ENCODE assay signal across 27 mouse cellular contexts in the genomic region with DNA sequence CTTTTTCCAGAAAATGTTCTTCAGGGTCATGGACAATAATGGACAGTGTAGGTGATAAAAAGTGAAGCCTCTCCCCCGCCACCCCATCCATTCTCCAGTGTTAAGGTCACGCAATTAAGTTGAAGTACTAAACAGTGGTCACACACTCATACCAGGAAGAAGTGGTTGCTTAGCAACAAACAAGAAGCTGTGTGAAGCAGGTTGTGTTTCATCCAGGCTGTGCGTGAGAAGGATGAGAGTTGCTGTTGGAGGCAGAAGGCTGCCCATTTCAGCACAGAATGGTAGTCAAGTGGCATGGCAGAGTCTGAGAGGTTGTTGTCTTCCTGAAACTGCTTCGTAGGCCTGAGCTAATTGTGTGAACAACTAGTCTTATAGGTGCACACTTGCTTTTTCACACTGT. TPM values are rescaled to one million over a fixed set of nuclear protein-coding genes. Genes with fewer than 3 reads are reported as not detected.
DNase-seq lines count a peak whose midpoint lies in the region; ATAC-seq and TF ChIP-seq lines count a peak whose summit lies in the region.
"Had no signal": no experiment of that assay in that cellular context is flagged by ENCODE, and none has a peak within 500 bp of the region (broad histone marks: within the 10 kb centered on the region; RNA-seq: fewer than 3 reads in every experiment).

No protein-coding gene starts in this region.

- no peak for DNase-seq in midbrain, embryonic 14.5 days
- DNase-seq in midbrain, postnatal 0 days (ENCODE audit: low spot score) = no peak
- peak; percentile 35 for DNase-seq in brain, adult 2 months (ENCODE audit: low read depth, low spot score)
- peak; percentile 24 for DNase-seq in brain, embryonic 14.5 days (ENCODE audit: low read depth)
- DNase-seq: adrenal gland, adult 2 months; adrenal gland, postnatal 10 days; adrenal gland, postnatal 25 days; cerebellum, adult 11 months; cerebellum, adult 18-20 months; cerebellum, adult 8-10 months; cerebellum, adult 9-11 months; cerebellum, postnatal 14 days; cerebellum, postnatal 36 days; embryo, embryonic 11 days had no signal

- no peaks in the 10 kb centered on the region for H3K9me3 ChIP-seq in midbrain, embryonic 13.5 days
- H3K9me3 ChIP-seq in midbrain, embryonic 14.5 days (ENCODE audit: control insufficient read depth, low read length) = no peaks in the 10 kb centered on the region
- H3K9me3 ChIP-seq in midbrain, embryonic 16.5 days (replicated peaks; ENCODE audit: control insufficient read depth, low read length, poor library complexity, severe bottlenecking) = no peaks in the 10 kb centered on the region
- H3K9me3 ChIP-seq in midbrain, postnatal 0 days (ENCODE audit: low read length) = no peaks in the 10 kb centered on the region
- H3K9me3 ChIP-seq: embryonic facial prominence, embryonic 13.5 days; embryonic facial prominence, embryonic 15.5 days; forebrain, embryonic 10.5 days; forebrain, embryonic 12.5 days; forebrain, embryonic 15.5 days had no signal

- H3K36me3 ChIP-seq in midbrain, embryonic 13.5 days = no peaks in the 10 kb centered on the region
- H3K36me3 ChIP-seq in midbrain, embryonic 14.5 days (ENCODE audit: control insufficient read depth, insufficient read depth, low read length) = no peaks in the 10 kb centered on the region
- no peaks in the 10 kb centered on the region for H3K36me3 ChIP-seq in midbrain, embryonic 16.5 days (ENCODE audit: control insufficient read depth, insufficient read depth, low read length)
- H3K36me3 ChIP-seq in midbrain, postnatal 0 days (ENCODE audit: insufficient read depth, low read length) = no peaks in the 10 kb centered on the region
- H3K36me3 ChIP-seq: embryonic facial prominence, embryonic 13.5 days; embryonic facial prominence, embryonic 15.5 days; forebrain, embryonic 10.5 days; forebrain, embryonic 12.5 days; forebrain, embryonic 15.5 days had no signal

- peak; percentile 45; the same call in 1 of the 2 replicates for ATAC-seq in midbrain, embryonic 13.5 days
- ATAC-seq in midbrain, embryonic 14.5 days (ENCODE audit: low FRiP score, low TSS enrichment) = no peak
- ATAC-seq in midbrain, embryonic 16.5 days = peak; percentile 57; the same call in 1 of the 2 replicates
- ATAC-seq in midbrain, postnatal 0 days (ENCODE audit: low FRiP score) = no peak
- ATAC-seq in inflammation-experienced regulatory T-cells, adult 6 months = no peak
- ATAC-seq: forebrain, embryonic 15.5 days had no signal

- H3K9ac ChIP-seq in midbrain, embryonic 13.5 days (replicated peaks) = no peak overlapping the region
- H3K9ac ChIP-seq in midbrain, embryonic 14.5 days (replicated peaks; ENCODE audit: low read length) = no peak overlapping the region
- H3K9ac ChIP-seq in midbrain, embryonic 16.5 days (ENCODE audit: low read depth, low read length) = no peak overlapping the region
- H3K9ac ChIP-seq in midbrain, postnatal 0 days (replicated peaks; ENCODE audit: low read length, poor library complexity, severe bottlenecking) = no peak overlapping the region
- H3K9ac ChIP-seq: embryonic facial prominence, embryonic 13.5 days; embryonic facial prominence, embryonic 15.5 days; forebrain, embryonic 12.5 days; forebrain, embryonic 15.5 days had no signal

- no peaks in the 10 kb centered on the region for H3K27me3 ChIP-seq in midbrain, embryonic 13.5 days
- H3K27me3 ChIP-seq in midbrain, embryonic 14.5 days (ENCODE audit: control insufficient read depth, insufficient read depth, low read length) = no peaks in the 10 kb centered on the region; the same call in 1 of the 2 replicates
- H3K27me3 ChIP-seq in midbrain, embryonic 16.5 days (ENCODE audit: control insufficient read depth, insufficient read depth, low read depth, low read length) = no peaks in the 10 kb centered on the region
- no peaks in the 10 kb centered on the region for H3K27me3 ChIP-seq in midbrain, postnatal 0 days (ENCODE audit: insufficient read depth, low read length)
- H3K27me3 ChIP-seq: embryonic facial prominence, embryonic 13.5 days; embryonic facial prominence, embryonic 15.5 days; forebrain, embryonic 15.5 days had no signal

- no peak overlapping the region for H3K27ac ChIP-seq in midbrain, embryonic 13.5 days
- no peak overlapping the region for H3K27ac ChIP-seq in midbrain, embryonic 14.5 days (replicated peaks; ENCODE audit: low read depth, low read length)
- no peak overlapping the region for H3K27ac ChIP-seq in midbrain, embryonic 16.5 days (ENCODE audit: low read length)
- H3K27ac ChIP-seq in midbrain, postnatal 0 days (ENCODE audit: low read depth, low read length) = no peak overlapping the region
- H3K27ac ChIP-seq: embryonic facial prominence, embryonic 13.5 days; embryonic facial prominence, embryonic 15.5 days; forebrain, embryonic 10.5 days; forebrain, embryonic 12.5 days; forebrain, embryonic 15.5 days had no signal

- no peak for TF ChIP-seq POLR2A in brain, embryonic 14.5 days (IDR thresholded peaks at IDR 0.05; ENCODE audit: borderline replicate concordance, extremely low read depth, insufficient read depth, insufficient read length, poor library complexity, severe bottlenecking)

- no peak overlapping the region for H3K4me3 ChIP-seq in midbrain, embryonic 13.5 days (replicated peaks)
- H3K4me3 ChIP-seq in midbrain, embryonic 14.5 days (replicated peaks; ENCODE audit: low read depth, low read length) = no peak overlapping the region
- no peak overlapping the region for H3K4me3 ChIP-seq in midbrain, embryonic 16.5 days (ENCODE audit: low read depth, low read length)
- H3K4me3 ChIP-seq in midbrain, postnatal 0 days (ENCODE audit: low read depth, low read length) = no peak overlapping the region
- H3K4me3 ChIP-seq: embryonic facial prominence, embryonic 13.5 days; embryonic facial prominence, embryonic 15.5 days; erythroblast, embryonic 14.5 days; forebrain, embryonic 10.5 days; forebrain, embryonic 12.5 days; forebrain, embryonic 15.5 days had no signal

- 57% methylated on average over 4 of the region's 4 CpGs for WGBS in midbrain, embryonic 13.5 days
- WGBS in midbrain, embryonic 14.5 days = 50% methylated on average over 4 of the region's 4 CpGs
- 49% methylated on average over 4 of the region's 4 CpGs for WGBS in midbrain, embryonic 16.5 days
- WGBS in midbrain, postnatal 0 days = 46% methylated on average over 4 of the region's 4 CpGs

- H3K4me1 ChIP-seq in midbrain, embryonic 13.5 days (replicated peaks) = peaks cover 4% of the 10 kb centered on the region
- H3K4me1 ChIP-seq in midbrain, embryonic 14.5 days (ENCODE audit: control insufficient read depth, insufficient read depth, low read length) = 0 out of 2 replicates have a peak, but pooled peaks cover 2% of the 10 kb centered on the region
- no peaks in the 10 kb centered on the region for H3K4me1 ChIP-seq in midbrain, embryonic 16.5 days (ENCODE audit: control insufficient read depth, insufficient read depth, low read length)
- H3K4me1 ChIP-seq in midbrain, postnatal 0 days (ENCODE audit: insufficient read depth, low read length) = 0 out of 2 replicates have a peak, but pooled peaks cover 1% of the 10 kb centered on the region
- H3K4me1 ChIP-seq: embryonic facial prominence, embryonic 13.5 days; embryonic facial prominence, embryonic 15.5 days had no signal

- TF ChIP-seq CTCF in midbrain, postnatal 0 days (IDR thresholded peaks at IDR 0.05) = no peak
- no peak for TF ChIP-seq CTCF in brain, embryonic 14.5 days (IDR thresholded peaks at IDR 0.05; ENCODE audit: borderline replicate concordance, extremely low read depth, insufficient read depth, insufficient read length)

- no peak overlapping the region for H3K4me2 ChIP-seq in midbrain, embryonic 13.5 days (replicated peaks)
- no peak overlapping the region for H3K4me2 ChIP-seq in midbrain, embryonic 14.5 days (ENCODE audit: low read length)
- no peak overlapping the region for H3K4me2 ChIP-seq in midbrain, embryonic 16.5 days (ENCODE audit: low read length)
- H3K4me2 ChIP-seq in midbrain, postnatal 0 days (ENCODE audit: low read depth, low read length, poor library complexity, severe bottlenecking) = no peak overlapping the region
- H3K4me2 ChIP-seq: embryonic facial prominence, embryonic 13.5 days; embryonic facial prominence, embryonic 15.5 days; forebrain, embryonic 12.5 days; forebrain, embryonic 15.5 days had no signal

RNA-seq across cellular contexts. Expression of a gene that starts 23.7 kb away (rescaled TPM):
- polyA plus RNA-seq in midbrain, embryonic 13.5 days (2015; fragmentation: Nextera tagmentation; extraction: Ambion mirVana) = 2.0 and 2.2 TPM in 2 replicates
- 3.3 and 3.9 TPM in 2 replicates for polyA plus RNA-seq in midbrain, embryonic 14.5 days (2014; fragmentation: Nextera tagmentation; extraction: Ambion mirVana)
- polyA plus RNA-seq in midbrain, embryonic 16.5 days (2015; fragmentation: Nextera tagmentation; extraction: Ambion mirVana) = 2.8 and 3.6 TPM in 2 replicates
- total RNA-seq in midbrain, postnatal 0 days (2014; rRNA removed) = 8.4 and 12.6 TPM in 2 replicates
- polyA plus RNA-seq in midbrain, postnatal 0 days (2015; fragmentation: Nextera tagmentation; extraction: Ambion mirVana) = 3.2 and 3.3 TPM in 2 replicates
- 3.6 and 3.7 TPM in 2 replicates for polyA plus RNA-seq in brain, embryonic 14.5 days (2012; rRNA removed)
- polyA plus RNA-seq in inflammation-experienced regulatory T-cells, adult 6 months (2017; shearing (Covaris generic)) = under 1 TPM in 1 of 3 experiments, not detected in 2; 0.28 TPM
- polyA plus RNA-seq: erythroblast, embryonic 14.5 days had no signal

RNA-seq across cellular contexts. Expression of a gene that starts 51.3 kb away (rescaled TPM):
- not detected in 2 replicates for polyA plus RNA-seq in midbrain, embryonic 13.5 days (2015; fragmentation: Nextera tagmentation; extraction: Ambion mirVana)
- not detected in 2 replicates for polyA plus RNA-seq in midbrain, embryonic 14.5 days (2014; fragmentation: Nextera tagmentation; extraction: Ambion mirVana)
- not detected in 2 replicates for polyA plus RNA-seq in midbrain, embryonic 16.5 days (2015; fragmentation: Nextera tagmentation; extraction: Ambion mirVana)
- total RNA-seq in midbrain, postnatal 0 days (2014; rRNA removed) = not detected in 2 replicates
- not detected in 2 replicates for polyA plus RNA-seq in midbrain, postnatal 0 days (2015; fragmentation: Nextera tagmentation; extraction: Ambion mirVana)
- polyA plus RNA-seq in brain, embryonic 14.5 days (2012; rRNA removed) = not detected in 2 replicates
- not detected for polyA plus RNA-seq in inflammation-experienced regulatory T-cells, adult 6 months (2017; shearing (Covaris generic))
- total RNA-seq: adrenal gland, adult 2 months; adrenal gland, postnatal 10 days; adrenal gland, postnatal 25 days; adrenal gland, postnatal 4 days; common myeloid progenitor, adult 5-6 weeks; MEL had no signal
- polyA plus RNA-seq: adrenal gland, adult 2 months; embryonic facial prominence, embryonic 11.5 days; embryonic facial prominence, embryonic 13.5 days; erythroblast, embryonic 14.5 days; forebrain, embryonic 10.5 days; forebrain, embryonic 12.5 days; forebrain, embryonic 15.5 days had no signal

Comparison
In these comparisons a context has a peak if more than half of its experiments do, and no peak if none do; other contexts are left out.
1. ATAC-seq: peak in midbrain, embryonic 13.5 days (single experiment) and midbrain, embryonic 16.5 days (single experiment); none in midbrain, embryonic 14.5 days (single experiment), midbrain, postnatal 0 days (single experiment) and inflammation-experienced regulatory T-cells, adult 6 months (single experiment).
2. DNase-seq: peak in brain, adult 2 months (single experiment) and brain, embryonic 14.5 days (single experiment); none in midbrain, embryonic 14.5 days (single experiment) and midbrain, postnatal 0 days (single experiment).